Mouse (Mus musculus): ENCODE results near the gene Greb1. TPM values are rescaled to one million over a fixed set of nuclear protein-coding genes. Genes with fewer than 3 reads are reported as not detected.
A peak's percentile ranks its signal among the peaks of the same experiment; 100 is the strongest.
"Not testable (repeated sequence)": the region's sequence is repeated elsewhere in the genome, so short reads cannot be mapped to it uniquely, and the experiment has no call there.

The Greb1 gene
- polyA plus RNA-seq, 1 experiment from 2014 or later: 10.0 TPM

- Histone ChIP-seq H3K4me3 (ENCODE audit: low read depth, low read length) (no peak overlapping the region), H3K27me3 (ENCODE audit: control insufficient read depth, insufficient read depth, low read length) (no peaks in the 10 kb centered on the region), H3K4me2 (ENCODE audit: low read depth) (no peak overlapping the region), H3K9me3 (ENCODE audit: control insufficient read depth, low read length) (no peaks in the 10 kb centered on the region), H3K9ac (ENCODE audit: low read length) (no peak overlapping the region), H3K36me3 (ENCODE audit: control insufficient read depth, insufficient read depth, low read length) (peaks cover 4% of the 10 kb centered on the region), H3K4me1 (ENCODE audit: control insufficient read depth, insufficient read depth, low read length) (no peaks in the 10 kb centered on the region), H3K27ac (ENCODE audit: low read depth, low read length) (no peak overlapping the region)
- DNase-seq (ENCODE audit: low spot score) (no peak), ATAC-seq (ENCODE audit: insufficient read depth, low FRiP score, low TSS enrichment) (no peak)
- WGBS: 87% methylated on average over 10 of the region's 10 CpGs
Measured at GRCm38 (mm10) chr12:16714616-16715015, 86.1 kb downstream of the Greb1 start.

- H3K9me3 ChIP-seq (ENCODE audit: control insufficient read depth, low read length): no peaks in the 10 kb centered on the region
- no peak overlapping the region for H3K27ac ChIP-seq (ENCODE audit: low read depth, low read length)
- peaks cover 11% of the 10 kb centered on the region for H3K36me3 ChIP-seq (ENCODE audit: control insufficient read depth, insufficient read depth, low read length)
- H3K4me3 ChIP-seq (ENCODE audit: low read depth, low read length): no peak overlapping the region
- no peaks in the 10 kb centered on the region for H3K4me1 ChIP-seq (ENCODE audit: control insufficient read depth, insufficient read depth, low read length)
- no peak overlapping the region for H3K4me2 ChIP-seq (ENCODE audit: low read depth)
- WGBS: 96% methylated on average over 1 of the region's 1 CpGs
- DNase-seq (ENCODE audit: low spot score) (no peak), ATAC-seq (ENCODE audit: insufficient read depth, low FRiP score, low TSS enrichment) (no peak)
- H3K9ac ChIP-seq (ENCODE audit: low read length): no peak overlapping the region
- H3K27me3 ChIP-seq (ENCODE audit: control insufficient read depth, insufficient read depth, low read length): no peaks in the 10 kb centered on the region
Measured at GRCm38 (mm10) chr12:16698691-16699090, 102.0 kb downstream of the Greb1 start.

- Histone ChIP-seq H3K27me3 (ENCODE audit: control insufficient read depth, insufficient read depth, low read length) (no peaks in the 10 kb centered on the region), H3K27ac (ENCODE audit: low read depth, low read length) (no peak overlapping the region), H3K4me2 (ENCODE audit: low read depth) (no peak overlapping the region), H3K36me3 (ENCODE audit: control insufficient read depth, insufficient read depth, low read length) (peaks cover 4% of the 10 kb centered on the region; the same call in 1 of the 2 replicates), H3K4me3 (ENCODE audit: low read depth, low read length) (no peak overlapping the region), H3K4me1 (ENCODE audit: control insufficient read depth, insufficient read depth, low read length) (no peaks in the 10 kb centered on the region), H3K9ac (ENCODE audit: low read length) (no peak overlapping the region), H3K9me3 (ENCODE audit: control insufficient read depth, low read length) (no peaks in the 10 kb centered on the region)
- 94% methylated on average over 13 of the region's 13 CpGs for WGBS
- no peak for ATAC-seq (ENCODE audit: insufficient read depth, low FRiP score, low TSS enrichment)
- no peak for DNase-seq (ENCODE audit: low spot score)
Measured at GRCm38 (mm10) chr12:16696146-16696545, 104.5 kb downstream of the Greb1 start.

GRCm38 (mm10) chr12:16695252-16695651 lies 105.4 kb downstream of the Greb1 start:
- H3K9ac ChIP-seq (ENCODE audit: low read length); H3K27ac ChIP-seq (ENCODE audit: low read depth, low read length); H3K4me1 ChIP-seq (ENCODE audit: control insufficient read depth, insufficient read depth, low read length); H3K27me3 ChIP-seq (ENCODE audit: control insufficient read depth, insufficient read depth, low read length); H3K4me2 ChIP-seq (ENCODE audit: low read depth); ATAC-seq (ENCODE audit: insufficient read depth, low FRiP score, low TSS enrichment); DNase-seq (ENCODE audit: low spot score); H3K4me3 ChIP-seq (ENCODE audit: low read depth, low read length); H3K36me3 ChIP-seq (ENCODE audit: control insufficient read depth, insufficient read depth, low read length); H3K9me3 ChIP-seq (ENCODE audit: control insufficient read depth, low read length): not testable (repeated sequence)
- WGBS: 97% methylated on average over 7 of the region's 8 CpGs

GRCm38 (mm10) chr12:16694783-16695182 lies 105.9 kb downstream of the Greb1 start:
- H3K9ac ChIP-seq (ENCODE audit: low read length): no peak overlapping the region
- H3K4me1 ChIP-seq (ENCODE audit: control insufficient read depth, insufficient read depth, low read length): no peaks in the 10 kb centered on the region
- H3K27ac ChIP-seq (ENCODE audit: low read depth, low read length): no peak overlapping the region
- no peak for DNase-seq (ENCODE audit: low spot score)
- peaks cover 2% of the 10 kb centered on the region; the same call in 1 of the 2 replicates for H3K36me3 ChIP-seq (ENCODE audit: control insufficient read depth, insufficient read depth, low read length)
- no peaks in the 10 kb centered on the region for H3K9me3 ChIP-seq (ENCODE audit: control insufficient read depth, low read length)
- WGBS: 89% methylated on average over 5 of the region's 5 CpGs
- H3K4me3 ChIP-seq (ENCODE audit: low read depth, low read length): no peak overlapping the region
- H3K27me3 ChIP-seq (ENCODE audit: control insufficient read depth, insufficient read depth, low read length): no peaks in the 10 kb centered on the region
- no peak for ATAC-seq (ENCODE audit: insufficient read depth, low FRiP score, low TSS enrichment)
- no peak overlapping the region for H3K4me2 ChIP-seq (ENCODE audit: low read depth)

GRCm38 (mm10) chr12:16690631-16691030 lies 110.1 kb downstream of the Greb1 start:
- 94% methylated on average over 9 of the region's 9 CpGs for WGBS
- H3K4me2 ChIP-seq (ENCODE audit: low read depth): no peak overlapping the region
- no peak overlapping the region for H3K9ac ChIP-seq (ENCODE audit: low read length)
- no peaks in the 10 kb centered on the region for H3K9me3 ChIP-seq (ENCODE audit: control insufficient read depth, low read length)
- ATAC-seq (ENCODE audit: insufficient read depth, low FRiP score, low TSS enrichment) (no peak), DNase-seq (ENCODE audit: low spot score) (no peak)
- no peak overlapping the region for H3K4me3 ChIP-seq (ENCODE audit: low read depth, low read length)
- H3K27ac ChIP-seq (ENCODE audit: low read depth, low read length): no peak overlapping the region
- peaks cover 2% of the 10 kb centered on the region; the same call in 1 of the 2 replicates for H3K36me3 ChIP-seq (ENCODE audit: control insufficient read depth, insufficient read depth, low read length)
- H3K4me1 ChIP-seq (ENCODE audit: control insufficient read depth, insufficient read depth, low read length): no peaks in the 10 kb centered on the region
- H3K27me3 ChIP-seq (ENCODE audit: control insufficient read depth, insufficient read depth, low read length): no peaks in the 10 kb centered on the region

GRCm38 (mm10) chr12:16672246-16672645 lies 128.4 kb downstream of the Greb1 start:
- H3K27ac ChIP-seq (ENCODE audit: low read depth, low read length): no peak overlapping the region
- WGBS: 94% methylated on average over 10 of the region's 10 CpGs
- no peak overlapping the region for H3K9ac ChIP-seq (ENCODE audit: low read length)
- no peak for ATAC-seq (ENCODE audit: insufficient read depth, low FRiP score, low TSS enrichment)
- no peaks in the 10 kb centered on the region for H3K9me3 ChIP-seq (ENCODE audit: control insufficient read depth, low read length)
- H3K4me3 ChIP-seq (ENCODE audit: low read depth, low read length): no peak overlapping the region
- H3K27me3 ChIP-seq (ENCODE audit: control insufficient read depth, insufficient read depth, low read length): no peaks in the 10 kb centered on the region
- no peak overlapping the region for H3K4me2 ChIP-seq (ENCODE audit: low read depth)
- no peak for DNase-seq (ENCODE audit: low spot score)
- H3K4me1 ChIP-seq (ENCODE audit: control insufficient read depth, insufficient read depth, low read length): no peaks in the 10 kb centered on the region
- no peaks in the 10 kb centered on the region; the same call in 1 of the 2 replicates for H3K36me3 ChIP-seq (ENCODE audit: control insufficient read depth, insufficient read depth, low read length)

- Histone ChIP-seq H3K4me1 (ENCODE audit: control insufficient read depth, insufficient read depth, low read length) (no peaks in the 10 kb centered on the region), H3K27ac (ENCODE audit: low read depth, low read length) (no peak overlapping the region), H3K9me3 (ENCODE audit: control insufficient read depth, low read length) (no peaks in the 10 kb centered on the region), H3K9ac (ENCODE audit: low read length) (no peak overlapping the region), H3K36me3 (ENCODE audit: control insufficient read depth, insufficient read depth, low read length) (no peaks in the 10 kb centered on the region), H3K4me2 (ENCODE audit: low read depth) (no peak overlapping the region), H3K27me3 (ENCODE audit: control insufficient read depth, insufficient read depth, low read length) (no peaks in the 10 kb centered on the region), H3K4me3 (ENCODE audit: low read depth, low read length) (no peak overlapping the region)
- WGBS: 74% methylated on average over 3 of the region's 3 CpGs
- DNase-seq (ENCODE audit: low spot score): no peak
- ATAC-seq (ENCODE audit: insufficient read depth, low FRiP score, low TSS enrichment): no peak
Measured at GRCm38 (mm10) chr12:16669176-16669575, 131.5 kb downstream of the Greb1 start.

GRCm38 (mm10) chr12:16665022-16665421 lies 135.7 kb downstream of the Greb1 start:
- 0% methylated on average over 2 of the region's 2 CpGs for WGBS
- Histone ChIP-seq H3K4me3 (ENCODE audit: low read depth, low read length) (no peak overlapping the region), H3K4me1 (ENCODE audit: control insufficient read depth, insufficient read depth, low read length) (no peaks in the 10 kb centered on the region), H3K9me3 (ENCODE audit: control insufficient read depth, low read length) (no peaks in the 10 kb centered on the region), H3K4me2 (ENCODE audit: low read depth) (no peak overlapping the region), H3K27me3 (ENCODE audit: control insufficient read depth, insufficient read depth, low read length) (no peaks in the 10 kb centered on the region), H3K9ac (ENCODE audit: low read length) (no peak overlapping the region), H3K36me3 (ENCODE audit: control insufficient read depth, insufficient read depth, low read length) (no peaks in the 10 kb centered on the region), H3K27ac (ENCODE audit: low read depth, low read length) (no peak overlapping the region)
- DNase-seq (ENCODE audit: low spot score): peak; percentile 33
- no peak for ATAC-seq (ENCODE audit: insufficient read depth, low FRiP score, low TSS enrichment)

Data from neural tube, embryonic 11.5 days (tissue).